Mouse (Mus musculus) lung, postnatal 10 days (tissue): ENCODE results near the gene Sowahd.

ENCODE experiments used
- DNase-seq: peaks from one replicate; pipeline ENCODE4 v3.0.0; 2021

Sowahd gene

GRCm38 (mm10) chrX:37095106-37095768 is 46.6 kb downstream of the Sowahd start:
- DNase-seq = no peak

DNA sequence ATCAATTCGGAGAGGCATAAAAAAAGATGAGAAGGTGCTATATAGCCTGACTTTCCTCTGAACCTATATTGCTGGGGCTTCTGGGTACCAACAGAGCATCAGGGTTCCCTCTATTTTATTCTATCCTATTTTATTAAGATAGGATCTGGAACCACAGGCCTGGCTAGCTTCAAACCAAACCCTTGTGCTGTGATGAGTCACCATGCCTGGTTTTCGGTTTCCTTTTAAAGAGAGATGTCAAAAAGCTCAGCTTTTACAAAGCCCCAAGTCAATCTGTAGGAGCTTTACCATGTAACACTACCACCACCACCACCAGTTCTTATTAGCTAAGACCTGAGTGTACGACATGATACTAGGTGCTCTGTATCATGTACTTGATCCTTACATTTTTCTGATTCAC is 50.0 kb downstream of the Sowahd start:
- no peak for DNase-seq
